Mouse (Mus musculus) erythroblast, embryonic 14.5 days (primary cell): Measurements from ENCODE around the gene Defb18. TPM values are rescaled to one million over a fixed set of nuclear protein-coding genes. Genes with fewer than 3 reads are reported as not detected.
"Not testable (repeated sequence)": the region's sequence is repeated elsewhere in the genome, so short reads cannot be mapped to it uniquely, and the experiment has no call there.

Experiments used
- H3K27me3 ChIP-seq: 2 replicates; pipeline ENCODE4 v1.6.1; 2012; ENCODE audit warnings: inconsistent platforms; ENCODE audit not compliant: control insufficient read depth
- H3K36me3 ChIP-seq: 2 replicates; pipeline ENCODE4 v1.6.1; 2012; ENCODE audit warnings: mild to moderate bottlenecking, inconsistent platforms; ENCODE audit not compliant: control insufficient read depth
- H3K4me1 ChIP-seq: 2 replicates; pipeline ENCODE4 v1.6.1; 2012; ENCODE audit warnings: inconsistent platforms; ENCODE audit not compliant: control insufficient read depth
- H3K4me3 ChIP-seq: replicated peaks from 2 replicates; pipeline ENCODE3; 2012; ENCODE audit warnings: moderate library complexity, mild to moderate bottlenecking, inconsistent platforms
- H3K9me3 ChIP-seq: 2 replicates; pipeline ENCODE4 v1.6.1; 2012; ENCODE audit warnings: low read length, inconsistent platforms, mixed read lengths; ENCODE audit not compliant: control insufficient read depth
- GATA1 ChIP-seq: IDR thresholded peaks from 2 replicates; pipeline ENCODE4 v1.6.1; 2012; ENCODE audit warnings: low read length, inconsistent platforms, mixed read lengths
- TAL1 ChIP-seq: IDR thresholded peaks from 3 replicates; pipeline ENCODE4 v1.6.1; 2012; ENCODE audit warnings: low read length, inconsistent platforms, mixed read lengths
- polyA plus RNA-seq: library from polyadenylated mRNA; stranded (reverse); fragments of >175 nt; gene quantifications from 2 replicates; pipeline ENCODE4 v1.2.3, GENCODE M21; 2012

Gene Defb18
- not detected in 2 replicates for polyA plus RNA-seq

GRCm38 (mm10) chr1:18237343-18237742, at the start of gene Defb18:
Gene Defb18 (minus strand): TSS chr1:18237443.
- Histone ChIP-seq H3K27me3 (no peaks in the 10 kb centered on the region), H3K36me3 (no peaks in the 10 kb centered on the region), H3K4me1 (no peaks in the 10 kb centered on the region), H3K4me3 (no peak within 1 kb of the TSS), H3K9me3 (no peaks in the 10 kb centered on the region)
- TF ChIP-seq TAL1 (no peak), GATA1 (no peak)

GRCm38 (mm10) chr1:18271095-18271494, 33.9 kb upstream of the Defb18 start:
- Histone ChIP-seq H3K9me3 (no peaks in the 10 kb centered on the region; the same call in 1 of the 2 replicates), H3K4me3 (no peak overlapping the region), H3K4me1 (no peaks in the 10 kb centered on the region), H3K36me3 (no peaks in the 10 kb centered on the region), H3K27me3 (no peaks in the 10 kb centered on the region)
- TF ChIP-seq TAL1 (no peak), GATA1 (no peak)

GRCm38 (mm10) chr1:18268845-18269244, 31.6 kb upstream of the Defb18 start:
- Histone ChIP-seq H3K4me3 (no peak overlapping the region), H3K9me3 (no peaks in the 10 kb centered on the region; the same call in 1 of the 2 replicates), H3K27me3 (no peaks in the 10 kb centered on the region), H3K4me1 (no peaks in the 10 kb centered on the region), H3K36me3 (no peaks in the 10 kb centered on the region)
- TF ChIP-seq GATA1: no peak
- TF ChIP-seq TAL1: no peak

- no peaks in the 10 kb centered on the region; the same call in 1 of the 2 replicates for H3K9me3 ChIP-seq
- H3K4me3 ChIP-seq: no peak within 1 kb of the TSS
- no peaks in the 10 kb centered on the region for H3K4me1 ChIP-seq
- TF ChIP-seq TAL1: no peak
- no peak for TF ChIP-seq GATA1
- no peaks in the 10 kb centered on the region for H3K27me3 ChIP-seq
- no peaks in the 10 kb centered on the region for H3K36me3 ChIP-seq
Measured at GRCm38 (mm10) chr1:18265038-18265437, 27.8 kb upstream of the Defb18 start, which contains the start of gene Defb41. Gene Defb41 (minus strand): TSS chr1:18265138.

- H3K27me3 ChIP-seq, H3K4me3 ChIP-seq, H3K4me1 ChIP-seq, H3K36me3 ChIP-seq, H3K9me3 ChIP-seq: not testable (repeated sequence)
Measured at GRCm38 (mm10) chr1:18245801-18246580, 8.7 kb upstream of the Defb18 start.

GRCm38 (mm10) chr1:18223385-18223945, 13.8 kb downstream of the Defb18 start:
- Histone ChIP-seq H3K4me3 (no peak overlapping the region), H3K27me3 (no peaks in the 10 kb centered on the region), H3K4me1 (no peaks in the 10 kb centered on the region), H3K36me3 (no peaks in the 10 kb centered on the region), H3K9me3 (no peaks in the 10 kb centered on the region)
- TF ChIP-seq GATA1 (no peak), TAL1 (no peak)

GRCm38 (mm10) chr1:18191719-18192118, 45.5 kb downstream of the Defb18 start:
- no peak for TF ChIP-seq TAL1
- TF ChIP-seq GATA1: no peak
- no peaks in the 10 kb centered on the region; the same call in 1 of the 2 replicates for H3K9me3 ChIP-seq

GRCm38 (mm10) chr1:18190714-18191712, 46.2 kb downstream of the Defb18 start:
- no peak for TF ChIP-seq TAL1
- TF ChIP-seq GATA1: no peak
- H3K27me3 ChIP-seq: no peaks in the 10 kb centered on the region
- H3K36me3 ChIP-seq: no peaks in the 10 kb centered on the region
- no peaks in the 10 kb centered on the region; the same call in 1 of the 2 replicates for H3K9me3 ChIP-seq
- no peaks in the 10 kb centered on the region for H3K4me1 ChIP-seq
- no peak overlapping the region for H3K4me3 ChIP-seq

More at GRCm38 (mm10) chr1:18191719-18192118, 45.5 kb downstream of the Defb18 start:
- H3K36me3 ChIP-seq: no peaks in the 10 kb centered on the region
- H3K4me3 ChIP-seq: no peak overlapping the region
- no peaks in the 10 kb centered on the region for H3K4me1 ChIP-seq
- H3K27me3 ChIP-seq: no peaks in the 10 kb centered on the region

Other genes starting within 250 kb of the Defb18 start
- 0.01 TPM in 1 of 2 replicates, not detected in the other for gene Crisp4, start 91.5 kb downstream of the Defb18 start, polyA plus RNA-seq
- gene Defb41, start 27.7 kb upstream of the Defb18 start, polyA plus RNA-seq: not detected in 2 replicates